ENCODE assay signal across 17 mouse cellular contexts in genomic region chr11:94216247-94216646, GRCm38 (mm10). TPM values are rescaled to one million over a fixed set of nuclear protein-coding genes. Genes with fewer than 3 reads are reported as not detected.
DNase-seq lines count a peak whose midpoint lies in the region; ATAC-seq and TF ChIP-seq lines count a peak whose summit lies in the region.
"Had no signal": no experiment of that assay in that cellular context is flagged by ENCODE, and none has a peak within 500 bp of the region (broad histone marks: within the 10 kb centered on the region; RNA-seq: fewer than 3 reads in every experiment).

No protein-coding gene starts in this region.

- H3K36me3 ChIP-seq in forebrain, embryonic 15.5 days: peaks cover 9% of the 10 kb centered on the region
- peaks cover 6% of the 10 kb centered on the region; the same call in 1 of the 2 replicates for H3K36me3 ChIP-seq in forebrain, embryonic 11.5 days (ENCODE audit: control insufficient read depth, insufficient read depth, low read length)
- H3K36me3 ChIP-seq in heart, postnatal 0 days (replicated peaks; ENCODE audit: control insufficient read depth, insufficient read depth, low read length): peaks cover 16% of the 10 kb centered on the region
- peaks cover 9% of the 10 kb centered on the region for H3K36me3 ChIP-seq in heart, embryonic 11.5 days (ENCODE audit: control insufficient read depth, insufficient read depth, low read length)
- peaks cover 11% of the 10 kb centered on the region for H3K36me3 ChIP-seq in liver, embryonic 13.5 days
- peaks cover 16% of the 10 kb centered on the region for H3K36me3 ChIP-seq in liver, embryonic 12.5 days
- H3K36me3 ChIP-seq in midbrain, embryonic 16.5 days (ENCODE audit: control insufficient read depth, insufficient read depth, low read length): peaks cover 10% of the 10 kb centered on the region; the same call in 1 of the 2 replicates

- TF ChIP-seq EP300 in heart, postnatal 0 days (IDR thresholded peaks at IDR 0.05; ENCODE audit: low read depth): no peak

- peaks cover 37% of the 10 kb centered on the region for H3K4me1 ChIP-seq in forebrain, embryonic 15.5 days
- peaks cover 7% of the 10 kb centered on the region; the same call in 1 of the 2 replicates for H3K4me1 ChIP-seq in forebrain, embryonic 11.5 days (replicated peaks; ENCODE audit: control insufficient read depth, insufficient read depth, low read length)
- 0 out of 2 replicates have a peak, but pooled peaks cover 3% of the 10 kb centered on the region for H3K4me1 ChIP-seq in heart, postnatal 0 days (ENCODE audit: control insufficient read depth, insufficient read depth)
- H3K4me1 ChIP-seq in heart, embryonic 11.5 days (ENCODE audit: control insufficient read depth, insufficient read depth, low read length): peaks cover 6% of the 10 kb centered on the region; the same call in 1 of the 2 replicates
- peaks cover 11% of the 10 kb centered on the region for H3K4me1 ChIP-seq in liver, embryonic 13.5 days (replicated peaks)
- H3K4me1 ChIP-seq in liver, embryonic 12.5 days: peaks cover 17% of the 10 kb centered on the region
- peaks cover 25% of the 10 kb centered on the region for H3K4me1 ChIP-seq in midbrain, embryonic 16.5 days (ENCODE audit: control insufficient read depth, insufficient read depth, low read length)

- DNase-seq in forebrain, embryonic 11.5 days (ENCODE audit: low spot score): no peak
- DNase-seq in heart, postnatal 0 days (ENCODE audit: low spot score): no peak
- DNase-seq in liver, embryonic 13.5 days: no peak
- no peak for DNase-seq in urinary bladder, postnatal 10 days (ENCODE audit: low spot score)
- DNase-seq: adrenal gland, postnatal 10 days; B cell, adult 2 months; cerebellum, postnatal 14 days; gastrocnemius, postnatal 25 days; lung, postnatal 14 days; right cerebral cortex, adult 18-20 months had no signal

- TF ChIP-seq CTCF in heart, postnatal 0 days (IDR thresholded peaks at IDR 0.05; ENCODE audit: low read depth): no peak

- ATAC-seq in forebrain, embryonic 15.5 days (replicated peaks): no peak
- no peak for ATAC-seq in forebrain, embryonic 11.5 days (replicated peaks; ENCODE audit: low FRiP score)
- ATAC-seq in heart, postnatal 0 days (ENCODE audit: insufficient read depth, low read depth): no peak
- ATAC-seq in heart, embryonic 11.5 days (replicated peaks; ENCODE audit: insufficient number of reproducible peaks, low FRiP score, low TSS enrichment): no peak
- no peak for ATAC-seq in liver, embryonic 13.5 days (ENCODE audit: low read depth)
- ATAC-seq in liver, embryonic 12.5 days: no peak
- no peak for ATAC-seq in midbrain, embryonic 16.5 days

- H3K27ac ChIP-seq in forebrain, embryonic 15.5 days (replicated peaks): peak overlapping the region; percentile 24; the same call in 1 of the 2 replicates
- H3K27ac ChIP-seq in forebrain, embryonic 11.5 days (ENCODE audit: low read depth, low read length): no peak overlapping the region
- 0 out of 2 replicates have a peak overlapping the region, but pooled peaks have one; percentile 11 for H3K27ac ChIP-seq in heart, postnatal 0 days (ENCODE audit: low read depth)
- H3K27ac ChIP-seq in heart, embryonic 11.5 days (ENCODE audit: low read depth, low read length): no peak overlapping the region
- 0 out of 2 replicates have a peak overlapping the region, but pooled peaks have one; percentile 13 for H3K27ac ChIP-seq in liver, embryonic 13.5 days
- H3K27ac ChIP-seq in liver, embryonic 12.5 days: no peak overlapping the region
- H3K27ac ChIP-seq in midbrain, embryonic 16.5 days (ENCODE audit: low read length): peak overlapping the region; percentile 37; the same call in 1 of the 2 replicates
- H3K27ac ChIP-seq: hindbrain, embryonic 15.5 days; kidney, embryonic 15.5 days; liver, embryonic 15.5 days had no signal

- no peaks in the 10 kb centered on the region for H3K27me3 ChIP-seq in forebrain, embryonic 15.5 days
- H3K27me3 ChIP-seq in forebrain, embryonic 11.5 days (ENCODE audit: control insufficient read depth, insufficient read depth, low read length): no peaks in the 10 kb centered on the region
- H3K27me3 ChIP-seq in heart, postnatal 0 days (ENCODE audit: control insufficient read depth, insufficient read depth, low read length): no peaks in the 10 kb centered on the region
- no peaks in the 10 kb centered on the region for H3K27me3 ChIP-seq in heart, embryonic 11.5 days (ENCODE audit: control insufficient read depth, insufficient read depth, low read length)
- peaks cover 19% of the 10 kb centered on the region for H3K27me3 ChIP-seq in liver, embryonic 13.5 days
- peaks cover 5% of the 10 kb centered on the region; the same call in 1 of the 2 replicates for H3K27me3 ChIP-seq in liver, embryonic 12.5 days (replicated peaks)
- no peaks in the 10 kb centered on the region for H3K27me3 ChIP-seq in midbrain, embryonic 16.5 days (ENCODE audit: control insufficient read depth, insufficient read depth, low read depth, low read length)
- H3K27me3 ChIP-seq: hindbrain, embryonic 15.5 days; kidney, embryonic 15.5 days had no signal

- WGBS in forebrain, embryonic 15.5 days: 36% methylated on average over 2 of the region's 2 CpGs
- 60% methylated on average over 2 of the region's 2 CpGs for WGBS in forebrain, embryonic 11.5 days
- 57% methylated on average over 2 of the region's 2 CpGs for WGBS in heart, postnatal 0 days
- 64% methylated on average over 2 of the region's 2 CpGs for WGBS in heart, embryonic 11.5 days (ENCODE audit: insufficient replicate concordance)
- WGBS in liver, embryonic 13.5 days (ENCODE audit: insufficient replicate concordance): 63% methylated on average over 2 of the region's 2 CpGs
- WGBS in liver, embryonic 12.5 days (ENCODE audit: insufficient replicate concordance): 53% methylated on average over 2 of the region's 2 CpGs
- 24% methylated on average over 2 of the region's 2 CpGs for WGBS in midbrain, embryonic 16.5 days

- H3K9me3 ChIP-seq in forebrain, embryonic 15.5 days: no peaks in the 10 kb centered on the region
- H3K9me3 ChIP-seq in forebrain, embryonic 11.5 days (ENCODE audit: control insufficient read depth, low read length): no peaks in the 10 kb centered on the region
- no peaks in the 10 kb centered on the region for H3K9me3 ChIP-seq in heart, postnatal 0 days (replicated peaks; ENCODE audit: control insufficient read depth, low read length)
- no peaks in the 10 kb centered on the region for H3K9me3 ChIP-seq in heart, embryonic 11.5 days (replicated peaks; ENCODE audit: control insufficient read depth, low read length)
- H3K9me3 ChIP-seq in liver, embryonic 13.5 days (replicated peaks): no peaks in the 10 kb centered on the region
- H3K9me3 ChIP-seq in liver, embryonic 12.5 days (replicated peaks): no peaks in the 10 kb centered on the region
- no peaks in the 10 kb centered on the region for H3K9me3 ChIP-seq in midbrain, embryonic 16.5 days (replicated peaks; ENCODE audit: control insufficient read depth, low read length, poor library complexity, severe bottlenecking)
- H3K9me3 ChIP-seq: hindbrain, embryonic 15.5 days; kidney, embryonic 15.5 days; liver, embryonic 15.5 days had no signal

- no peak overlapping the region for H3K4me2 ChIP-seq in forebrain, embryonic 15.5 days (replicated peaks)
- H3K4me2 ChIP-seq in forebrain, embryonic 11.5 days (ENCODE audit: low read depth, low read length, severe bottlenecking): no peak overlapping the region
- no peak overlapping the region for H3K4me2 ChIP-seq in heart, postnatal 0 days (ENCODE audit: low read depth, low read length)
- no peak overlapping the region for H3K4me2 ChIP-seq in heart, embryonic 11.5 days
- no peak overlapping the region for H3K4me2 ChIP-seq in liver, embryonic 13.5 days
- no peak overlapping the region for H3K4me2 ChIP-seq in liver, embryonic 12.5 days
- H3K4me2 ChIP-seq in midbrain, embryonic 16.5 days (ENCODE audit: low read length): no peak overlapping the region
- H3K4me2 ChIP-seq: hindbrain, embryonic 15.5 days; kidney, embryonic 15.5 days; liver, embryonic 15.5 days had no signal

- no peak overlapping the region for H3K9ac ChIP-seq in forebrain, embryonic 15.5 days (replicated peaks)
- no peak overlapping the region for H3K9ac ChIP-seq in forebrain, embryonic 11.5 days (ENCODE audit: low read length)
- no peak overlapping the region for H3K9ac ChIP-seq in heart, postnatal 0 days (replicated peaks; ENCODE audit: low read depth, low read length)
- no peak overlapping the region for H3K9ac ChIP-seq in heart, embryonic 11.5 days (ENCODE audit: low read depth, low read length)
- no peak overlapping the region for H3K9ac ChIP-seq in liver, embryonic 13.5 days
- H3K9ac ChIP-seq in liver, embryonic 12.5 days: no peak overlapping the region
- H3K9ac ChIP-seq in midbrain, embryonic 16.5 days (ENCODE audit: low read depth, low read length): no peak overlapping the region
- H3K9ac ChIP-seq: hindbrain, embryonic 15.5 days; kidney, embryonic 15.5 days; liver, embryonic 15.5 days had no signal

- H3K4me3 ChIP-seq in forebrain, embryonic 15.5 days: no peak overlapping the region
- H3K4me3 ChIP-seq in forebrain, embryonic 11.5 days (ENCODE audit: low read depth, low read length): no peak overlapping the region
- no peak overlapping the region for H3K4me3 ChIP-seq in heart, postnatal 0 days (ENCODE audit: low read depth, low read length)
- H3K4me3 ChIP-seq in heart, embryonic 11.5 days (ENCODE audit: low read depth, low read length): no peak overlapping the region
- H3K4me3 ChIP-seq in liver, embryonic 13.5 days (replicated peaks): no peak overlapping the region
- no peak overlapping the region for H3K4me3 ChIP-seq in liver, embryonic 12.5 days
- no peak overlapping the region for H3K4me3 ChIP-seq in midbrain, embryonic 16.5 days (ENCODE audit: low read depth, low read length)
- H3K4me3 ChIP-seq: hindbrain, embryonic 15.5 days; kidney, embryonic 15.5 days; liver, embryonic 15.5 days had no signal

RNA-seq across cellular contexts. Expression of gene Tob1, which starts 5.0 kb away (rescaled TPM):
- polyA plus RNA-seq in forebrain, embryonic 15.5 days (2015; fragmentation: Nextera tagmentation; extraction: Ambion mirVana): 45.8 and 46.5 TPM in 2 replicates
- polyA plus RNA-seq in forebrain, embryonic 11.5 days (2014; fragmentation: Nextera tagmentation; extraction: Ambion mirVana): 43.0 and 44.0 TPM in 2 replicates
- total RNA-seq in heart, postnatal 0 days (2014; rRNA removed; ENCODE audit: low replicate concordance): 20.3 and 42.6 TPM in 2 replicates
- 69.3 and 72.5 TPM in 2 replicates for polyA plus RNA-seq in heart, postnatal 0 days (2015; fragmentation: Nextera tagmentation; extraction: Ambion mirVana)
- 27.3 and 29.7 TPM in 2 replicates for polyA plus RNA-seq in heart, embryonic 11.5 days (2014; fragmentation: Nextera tagmentation; extraction: Ambion mirVana)
- 9.5 and 12.4 TPM in 2 replicates for polyA plus RNA-seq in liver, embryonic 13.5 days (2015; fragmentation: Nextera tagmentation; extraction: Ambion mirVana)
- polyA plus RNA-seq in liver, embryonic 12.5 days (2016; fragmentation: Nextera tagmentation; extraction: Ambion mirVana): 13.6 and 13.8 TPM in 2 replicates
- polyA plus RNA-seq in midbrain, embryonic 16.5 days (2015; fragmentation: Nextera tagmentation; extraction: Ambion mirVana): 28.1 and 28.6 TPM in 2 replicates

RNA-seq across cellular contexts. Expression of gene Wfikkn2, which starts 29.6 kb away (rescaled TPM):
- polyA plus RNA-seq in forebrain, embryonic 15.5 days (2015; fragmentation: Nextera tagmentation; extraction: Ambion mirVana): 3.7 and 7.9 TPM in 2 replicates
- 1.9 and 2.9 TPM in 2 replicates for polyA plus RNA-seq in forebrain, embryonic 11.5 days (2014; fragmentation: Nextera tagmentation; extraction: Ambion mirVana)
- 0.76 and 2.7 TPM in 2 replicates for total RNA-seq in heart, postnatal 0 days (2014; rRNA removed; ENCODE audit: low replicate concordance)
- polyA plus RNA-seq in heart, postnatal 0 days (2015; fragmentation: Nextera tagmentation; extraction: Ambion mirVana): 1.6 and 1.7 TPM in 2 replicates
- polyA plus RNA-seq in heart, embryonic 11.5 days (2014; fragmentation: Nextera tagmentation; extraction: Ambion mirVana): 1.1 and 1.8 TPM in 2 replicates
- polyA plus RNA-seq in liver, embryonic 13.5 days (2015; fragmentation: Nextera tagmentation; extraction: Ambion mirVana): 0.22 and 0.23 TPM in 2 replicates
- polyA plus RNA-seq in liver, embryonic 12.5 days (2016; fragmentation: Nextera tagmentation; extraction: Ambion mirVana): 0.31 and 0.44 TPM in 2 replicates
- 4.1 and 5.0 TPM in 2 replicates for polyA plus RNA-seq in midbrain, embryonic 16.5 days (2015; fragmentation: Nextera tagmentation; extraction: Ambion mirVana)

Comparison
In these comparisons a context has a peak if more than half of its experiments do, and no peak if none do; other contexts are left out.
1. H3K27ac ChIP-seq: peak in forebrain, embryonic 15.5 days (single experiment), heart, postnatal 0 days (single experiment), liver, embryonic 13.5 days (single experiment) and midbrain, embryonic 16.5 days (single experiment); none in forebrain, embryonic 11.5 days (single experiment), heart, embryonic 11.5 days (single experiment) and liver, embryonic 12.5 days (single experiment).